11 mouse cellular contexts compared by ENCODE assay signal in the genomic region with DNA sequence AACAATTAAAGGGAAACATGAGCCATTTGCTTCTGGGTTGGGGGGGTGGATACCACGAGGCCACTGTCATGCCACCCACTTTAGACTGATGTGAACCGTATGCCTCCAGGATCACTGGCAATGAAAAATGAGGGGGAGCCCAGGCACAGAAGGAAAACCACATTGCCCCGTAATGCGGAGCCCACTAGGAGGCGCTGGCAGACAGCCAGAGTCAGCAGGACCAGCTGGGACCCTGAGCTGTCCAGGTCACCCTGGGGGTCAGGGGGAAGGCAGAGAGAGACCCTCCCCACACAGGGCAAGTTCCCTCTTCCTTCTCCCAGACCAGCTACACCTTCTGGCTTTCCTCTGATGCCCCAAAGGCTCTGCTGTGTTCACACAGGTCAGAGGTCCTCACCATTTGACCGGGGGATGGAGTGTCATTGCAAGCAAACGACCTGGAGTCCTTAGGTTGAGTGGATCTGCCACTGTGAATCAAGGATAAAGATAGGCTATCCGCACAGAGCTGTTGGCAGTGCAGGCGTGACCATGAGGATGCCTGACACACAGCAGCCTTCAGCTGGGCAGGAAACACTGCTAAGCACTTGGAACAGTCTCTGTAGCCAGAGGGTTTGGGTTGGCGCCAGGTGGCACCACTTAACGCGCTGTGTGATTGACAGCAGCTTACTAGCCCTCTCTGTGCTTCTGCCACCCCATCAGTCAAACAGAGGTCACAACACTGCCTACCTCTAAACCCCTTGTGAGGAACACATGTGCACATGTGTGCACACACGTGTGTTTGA.
A peak's percentile ranks its signal among the peaks of the same experiment; 100 is the strongest.
DNase-seq lines count a peak whose midpoint lies in the region; ATAC-seq and TF ChIP-seq lines count a peak whose summit lies in the region.
"Had no signal": no experiment of that assay in that cellular context is flagged by ENCODE, and none has a peak within 500 bp of the region (broad histone marks: within the 10 kb centered on the region; RNA-seq: fewer than 3 reads in every experiment).

No protein-coding gene starts in this region.

- no peak overlapping the region for H3K4me2 ChIP-seq in kidney, postnatal 0 days (ENCODE audit: low read length)
- no peak overlapping the region for H3K4me2 ChIP-seq in forebrain, embryonic 15.5 days (replicated peaks)
- H3K4me2 ChIP-seq in stomach, postnatal 0 days (replicated peaks; ENCODE audit: low read depth): no peak overlapping the region

- WGBS in kidney, postnatal 0 days: 70% methylated on average over 13 of the region's 13 CpGs
- WGBS in forebrain, embryonic 15.5 days: 45% methylated on average over 13 of the region's 13 CpGs
- WGBS in stomach, postnatal 0 days: 68% methylated on average over 13 of the region's 13 CpGs

- DNase-seq in kidney, postnatal 0 days (ENCODE audit: low spot score): no peak
- DNase-seq in kidney, adult 8-10 months: no peak
- DNase-seq in retina, postnatal 1 day: peak; percentile 59
- no peak for DNase-seq in retina, embryonic 14.5 days (ENCODE audit: low spot score)
- DNase-seq in stomach, postnatal 0 days (ENCODE audit: low spot score): no peak
- DNase-seq in adrenal gland, postnatal 14 days: no peak
- DNase-seq in right cerebral cortex, postnatal 4 days: no peak
- DNase-seq: adrenal gland, postnatal 10 days; cerebellum, adult 9-10 months; right cerebral cortex, postnatal 25 days had no signal

- no peak for TF ChIP-seq EP300 in stomach, postnatal 0 days (optimal IDR thresholded peaks at IDR 0.05)

- 0 out of 2 replicates have a peak, but pooled peaks have one; percentile 18 for ATAC-seq in kidney, postnatal 0 days (replicated peaks; ENCODE audit: low FRiP score, low read depth)
- peak; percentile 44 for ATAC-seq in forebrain, embryonic 15.5 days (replicated peaks)
- no peak for ATAC-seq in stomach, postnatal 0 days (ENCODE audit: low FRiP score, low TSS enrichment)

- no peak overlapping the region for H3K9ac ChIP-seq in kidney, postnatal 0 days (ENCODE audit: low read depth, low read length)
- no peak overlapping the region for H3K9ac ChIP-seq in forebrain, embryonic 15.5 days (replicated peaks)
- no peak overlapping the region for H3K9ac ChIP-seq in stomach, postnatal 0 days (ENCODE audit: low read length)

- TF ChIP-seq CTCF in kidney, postnatal 0 days (IDR thresholded peaks at IDR 0.05; ENCODE audit: low read depth): peak; percentile 49
- TF ChIP-seq CTCF in stomach, postnatal 0 days (IDR thresholded peaks at IDR 0.05; ENCODE audit: low read depth): peak; percentile 57

- H3K36me3 ChIP-seq in kidney, postnatal 0 days (ENCODE audit: insufficient read depth, low read length): no peaks in the 10 kb centered on the region
- no peaks in the 10 kb centered on the region for H3K36me3 ChIP-seq in forebrain, embryonic 15.5 days
- H3K36me3 ChIP-seq in stomach, postnatal 0 days (ENCODE audit: control insufficient read depth, insufficient read depth, low read length): no peaks in the 10 kb centered on the region

- H3K4me1 ChIP-seq in kidney, postnatal 0 days (replicated peaks; ENCODE audit: insufficient read depth, low read length): no peaks in the 10 kb centered on the region; the same call in 1 of the 2 replicates
- peaks cover 80% of the 10 kb centered on the region for H3K4me1 ChIP-seq in forebrain, embryonic 15.5 days
- H3K4me1 ChIP-seq in stomach, postnatal 0 days (replicated peaks; ENCODE audit: control insufficient read depth, insufficient read depth): no peaks in the 10 kb centered on the region

- H3K27me3 ChIP-seq in kidney, postnatal 0 days (ENCODE audit: insufficient read depth, low read length): no peaks in the 10 kb centered on the region
- no peaks in the 10 kb centered on the region for H3K27me3 ChIP-seq in forebrain, embryonic 15.5 days
- H3K27me3 ChIP-seq in stomach, postnatal 0 days (ENCODE audit: control insufficient read depth, insufficient read depth, low read length): no peaks in the 10 kb centered on the region

- H3K4me3 ChIP-seq in kidney, postnatal 0 days (replicated peaks; ENCODE audit: low read depth, low read length): no peak overlapping the region
- no peak overlapping the region for H3K4me3 ChIP-seq in forebrain, embryonic 15.5 days
- no peak overlapping the region for H3K4me3 ChIP-seq in stomach, postnatal 0 days (ENCODE audit: low read depth, low read length)

- no peak overlapping the region for H3K27ac ChIP-seq in kidney, postnatal 0 days
- H3K27ac ChIP-seq in forebrain, embryonic 15.5 days (replicated peaks): peak overlapping the region; percentile 79
- no peak overlapping the region for H3K27ac ChIP-seq in stomach, postnatal 0 days (replicated peaks)

- H3K9me3 ChIP-seq in kidney, postnatal 0 days (replicated peaks; ENCODE audit: low read length): no peaks in the 10 kb centered on the region
- no peaks in the 10 kb centered on the region for H3K9me3 ChIP-seq in forebrain, embryonic 15.5 days
- H3K9me3 ChIP-seq in stomach, postnatal 0 days (ENCODE audit: control insufficient read depth, low read length): no peaks in the 10 kb centered on the region
